Mouse (Mus musculus): Measurements from ENCODE around the gene Rtn4rl1. TPM values are rescaled to one million over a fixed set of nuclear protein-coding genes. Genes with fewer than 3 reads are reported as not detected.
"Not testable (repeated sequence)": the region's sequence is repeated elsewhere in the genome, so short reads cannot be mapped to it uniquely, and the experiment has no call there.

Rtn4rl1 gene
- polyA plus RNA-seq, 1 experiment from 2014 or later, result 2.2 TPM

DNA sequence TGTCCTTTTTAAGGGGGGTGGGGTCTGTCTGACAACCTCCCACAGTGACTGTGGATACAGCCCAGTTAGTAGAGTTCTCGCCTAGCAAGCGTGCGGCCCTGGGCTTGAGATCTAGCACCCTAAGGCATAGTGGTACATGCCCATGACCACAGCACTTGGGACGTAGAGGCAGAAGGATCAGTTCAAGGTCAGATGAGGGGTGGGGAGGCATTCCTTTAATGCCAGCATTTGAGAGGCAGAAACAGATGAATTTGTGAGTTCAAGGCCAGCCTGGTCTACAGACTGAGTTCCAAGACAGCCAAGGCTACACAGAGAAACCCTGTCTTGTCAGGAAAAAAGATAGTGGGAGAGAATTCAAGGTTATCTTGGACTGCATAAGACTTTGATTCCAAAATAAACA, 93.3 kb downstream of the Rtn4rl1 start:
- 84% methylated on average over 4 of the region's 4 CpGs for WGBS
- no peak for ATAC-seq (ENCODE audit: insufficient read depth, low FRiP score, low read depth)
- H3K36me3 ChIP-seq, result no peaks in the 10 kb centered on the region

DNA sequence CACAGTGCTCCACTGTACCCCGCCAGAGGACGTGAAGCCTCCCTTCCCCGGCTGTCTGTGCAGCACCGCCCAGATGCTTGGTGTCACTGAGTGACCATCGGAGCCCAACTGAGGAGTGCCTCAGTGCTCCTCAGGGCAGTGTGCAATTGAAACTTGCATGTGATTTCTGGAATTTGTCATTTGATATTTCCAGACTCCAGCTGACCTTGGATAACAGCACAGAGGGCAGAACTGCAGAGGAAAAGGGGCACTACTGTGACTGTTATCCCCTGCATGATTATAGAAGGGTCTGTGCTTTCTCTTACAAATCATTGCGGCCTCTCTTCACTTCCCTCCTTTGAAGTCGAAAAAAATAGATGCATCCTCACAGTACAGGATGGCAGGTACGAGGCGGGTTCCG, 94.4 kb downstream of the Rtn4rl1 start:
- no peak for ATAC-seq (ENCODE audit: insufficient read depth, low FRiP score, low read depth)
- no peak overlapping the region for H3K27ac ChIP-seq
- H3K36me3 ChIP-seq, result no peaks in the 10 kb centered on the region
- no peaks in the 10 kb centered on the region for H3K9me3 ChIP-seq
- H3K9ac ChIP-seq, result no peak overlapping the region
- peaks cover 5% of the 10 kb centered on the region for H3K27me3 ChIP-seq (replicated peaks)
- no peak overlapping the region for H3K4me2 ChIP-seq
- 74% methylated on average over 10 of the region's 10 CpGs for WGBS
- H3K4me1 ChIP-seq, result peaks cover 2% of the 10 kb centered on the region; the same call in 1 of the 2 replicates
- no peak overlapping the region for H3K4me3 ChIP-seq (replicated peaks)

More for the DNA sequence above, 93.3 kb downstream of the Rtn4rl1 start:
- Histone ChIP-seq H3K4me3 (replicated peaks) (no peak overlapping the region), H3K4me2 (no peak overlapping the region), H3K9me3 (no peaks in the 10 kb centered on the region), H3K27me3 (replicated peaks) (peaks cover 15% of the 10 kb centered on the region), H3K9ac (no peak overlapping the region), H3K4me1 (peaks cover 10% of the 10 kb centered on the region), H3K27ac (no peak overlapping the region)

GRCm38 (mm10) chr11:75288517-75288916, 94.9 kb downstream of the Rtn4rl1 start:
- H3K4me2 ChIP-seq, result no peak overlapping the region
- 67% methylated on average over 8 of the region's 8 CpGs for WGBS
- H3K9ac ChIP-seq, result no peak overlapping the region
- no peaks in the 10 kb centered on the region for H3K9me3 ChIP-seq
- ATAC-seq (ENCODE audit: insufficient read depth, low FRiP score, low read depth), result no peak
- no peaks in the 10 kb centered on the region for H3K27me3 ChIP-seq (replicated peaks)
- no peaks in the 10 kb centered on the region for H3K36me3 ChIP-seq
- peaks cover 3% of the 10 kb centered on the region; the same call in 1 of the 2 replicates for H3K4me1 ChIP-seq
- H3K27ac ChIP-seq, result no peak overlapping the region
- no peak overlapping the region for H3K4me3 ChIP-seq (replicated peaks)

DNA sequence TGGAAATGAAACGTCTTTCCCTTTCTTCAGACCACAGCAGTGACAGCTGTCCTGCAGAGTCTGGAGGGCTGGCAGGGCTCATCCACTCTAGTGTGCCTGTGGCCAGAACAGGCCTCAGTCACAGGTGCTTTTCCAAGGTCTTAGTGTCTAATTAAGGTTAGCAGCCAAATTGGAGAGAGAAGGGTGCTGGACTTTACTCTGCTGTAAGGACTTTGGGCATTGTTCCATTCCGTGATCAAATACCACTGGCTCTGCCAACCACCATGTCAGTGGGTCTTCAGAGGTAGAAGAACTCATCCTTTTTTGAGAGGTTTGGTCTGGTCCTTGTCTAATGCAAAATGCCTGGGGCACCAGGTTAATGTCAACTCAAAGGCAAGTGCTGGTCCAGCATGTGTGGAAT, 95.5 kb downstream of the Rtn4rl1 start:
- no peak overlapping the region for H3K27ac ChIP-seq
- H3K4me1 ChIP-seq, result peaks cover 5% of the 10 kb centered on the region; the same call in 1 of the 2 replicates
- H3K9me3 ChIP-seq, result no peaks in the 10 kb centered on the region
- H3K9ac ChIP-seq, result no peak overlapping the region
- no peak for ATAC-seq (ENCODE audit: insufficient read depth, low FRiP score, low read depth)
- no peak overlapping the region for H3K4me2 ChIP-seq
- 79% methylated on average over 2 of the region's 2 CpGs for WGBS
- H3K27me3 ChIP-seq (replicated peaks), result no peaks in the 10 kb centered on the region
- no peaks in the 10 kb centered on the region for H3K36me3 ChIP-seq
- H3K4me3 ChIP-seq (replicated peaks), result no peak overlapping the region

- no peaks in the 10 kb centered on the region for H3K36me3 ChIP-seq
- 15% methylated on average over 6 of the region's 6 CpGs for WGBS
- H3K4me2 ChIP-seq, result peak overlapping the region; percentile 28; the same call in 1 of the 2 replicates
- H3K4me3 ChIP-seq (replicated peaks), result no peak overlapping the region
- peaks cover 5% of the 10 kb centered on the region; the same call in 1 of the 2 replicates for H3K4me1 ChIP-seq
- H3K9ac ChIP-seq, result no peak overlapping the region
- H3K27me3 ChIP-seq (replicated peaks), result no peaks in the 10 kb centered on the region
- no peaks in the 10 kb centered on the region for H3K9me3 ChIP-seq
- no peak overlapping the region for H3K27ac ChIP-seq
- ATAC-seq (ENCODE audit: insufficient read depth, low FRiP score, low read depth), result no peak
These were observed 97.1 kb downstream of the Rtn4rl1 start for GRCm38 (mm10) chr11:75290566-75291271.

DNA sequence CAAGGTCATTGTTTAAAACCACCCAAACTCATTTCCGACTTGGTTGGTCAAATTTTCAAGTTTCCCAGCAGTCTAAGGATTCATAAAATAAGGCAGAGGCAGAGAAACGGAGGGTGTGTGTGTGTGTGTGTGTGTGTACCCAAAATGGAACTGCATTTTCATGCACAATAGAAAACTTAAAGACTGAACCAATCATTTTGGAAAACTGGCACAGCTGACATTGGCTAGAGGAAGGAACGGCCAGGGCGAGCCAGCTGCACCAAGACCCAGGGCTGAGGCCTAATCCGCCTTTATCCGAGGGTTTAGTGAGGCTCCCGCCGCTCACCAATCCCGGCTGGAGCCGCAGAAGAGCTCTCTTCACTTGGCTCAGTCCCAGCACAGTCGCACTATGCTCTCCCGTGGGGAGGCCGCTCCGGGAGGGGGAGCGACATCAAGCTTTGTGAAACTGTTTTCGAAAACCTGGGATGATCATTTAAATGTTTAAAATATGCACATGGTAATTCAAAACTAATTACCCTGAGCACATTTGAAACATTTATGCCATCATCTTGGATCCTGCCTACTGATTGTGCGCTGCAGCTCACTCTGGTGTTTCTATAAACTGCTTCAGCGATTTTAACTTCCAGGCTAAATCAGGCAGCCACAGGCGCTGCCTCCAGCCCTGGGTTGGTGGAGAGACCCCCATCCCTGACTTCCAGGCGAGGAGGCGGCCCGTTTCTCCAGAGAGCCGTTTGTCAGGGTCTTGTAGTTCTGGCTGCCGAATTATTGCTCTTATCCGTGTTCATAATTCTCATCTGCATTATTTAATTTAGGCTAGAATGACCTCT, 98.0 kb downstream of the Rtn4rl1 start:
- peaks cover 5% of the 10 kb centered on the region; the same call in 1 of the 2 replicates for H3K4me1 ChIP-seq
- ATAC-seq (ENCODE audit: insufficient read depth, low FRiP score, low read depth), result no peak
- H3K9me3 ChIP-seq, result no peaks in the 10 kb centered on the region
- H3K4me3 ChIP-seq (replicated peaks), result no peak overlapping the region
- no peaks in the 10 kb centered on the region for H3K27me3 ChIP-seq (replicated peaks)
- peak overlapping the region; percentile 28; the same call in 1 of the 2 replicates for H3K4me2 ChIP-seq
- no peaks in the 10 kb centered on the region for H3K36me3 ChIP-seq
- 30% methylated on average over 25 of the region's 25 CpGs for WGBS
- H3K27ac ChIP-seq, result no peak overlapping the region; the same call in 1 of the 2 replicates
- H3K9ac ChIP-seq, result no peak overlapping the region

DNA sequence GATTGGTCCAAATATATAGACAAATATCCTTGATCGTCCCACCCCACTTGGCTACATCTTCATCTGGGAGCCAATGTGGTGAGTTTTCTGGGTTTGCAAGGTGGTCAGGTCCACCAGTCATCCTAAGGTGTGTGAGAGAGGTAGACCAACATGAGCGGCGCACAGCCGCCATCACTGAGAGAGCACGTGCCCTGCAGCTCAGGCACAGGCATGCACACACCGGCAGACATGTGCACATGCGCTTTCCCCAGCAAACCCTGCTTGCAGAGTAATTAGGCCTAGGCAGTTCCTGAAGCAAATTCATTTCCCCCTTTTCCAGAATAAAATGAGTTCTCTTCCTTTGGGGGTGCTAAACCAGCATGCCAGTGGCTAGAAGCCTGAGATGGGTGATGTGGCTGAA, 98.7 kb downstream of the Rtn4rl1 start:
- ATAC-seq (ENCODE audit: insufficient read depth, low FRiP score, low read depth), result no peak
- Histone ChIP-seq H3K36me3 (no peaks in the 10 kb centered on the region), H3K27me3 (replicated peaks) (no peaks in the 10 kb centered on the region), H3K9me3 (no peaks in the 10 kb centered on the region), H3K27ac (no peak overlapping the region), H3K4me3 (replicated peaks) (no peak overlapping the region), H3K9ac (no peak overlapping the region), H3K4me1 (peaks cover 5% of the 10 kb centered on the region; the same call in 1 of the 2 replicates), H3K4me2 (no peak overlapping the region)
- 81% methylated on average over 7 of the region's 7 CpGs for WGBS

DNA sequence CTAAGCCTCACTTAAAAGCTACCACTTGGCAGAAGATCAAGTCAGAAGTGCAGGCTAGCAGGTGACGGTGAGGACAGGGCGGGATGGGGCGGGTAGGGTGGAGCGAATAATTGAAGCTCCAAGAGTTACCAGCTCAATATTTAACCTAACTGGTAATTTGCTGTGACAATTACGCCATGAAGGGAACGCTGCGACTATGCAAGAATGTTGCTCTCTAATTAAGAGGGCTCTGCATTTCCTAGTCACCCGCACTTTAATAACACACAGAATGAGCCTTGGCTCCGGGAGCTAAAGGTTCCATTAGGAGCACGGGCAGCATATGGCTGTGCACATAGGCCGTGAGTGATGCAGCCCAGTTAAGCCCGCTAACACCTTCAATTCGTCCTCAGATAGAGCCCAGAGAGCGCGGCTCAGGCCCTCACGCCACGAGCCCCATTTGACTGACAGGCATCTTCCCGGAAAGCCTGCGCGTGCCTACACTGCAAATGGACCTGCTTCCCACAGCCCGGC, 100.3 kb downstream of the Rtn4rl1 start:
- peaks cover 5% of the 10 kb centered on the region; the same call in 1 of the 2 replicates for H3K4me1 ChIP-seq
- no peak overlapping the region for H3K4me3 ChIP-seq (replicated peaks)
- H3K36me3 ChIP-seq, result no peaks in the 10 kb centered on the region
- no peak overlapping the region for H3K27ac ChIP-seq
- H3K4me2 ChIP-seq, result no peak overlapping the region
- 50% methylated on average over 21 of the region's 21 CpGs for WGBS
- ATAC-seq (ENCODE audit: insufficient read depth, low FRiP score, low read depth), result no peak
- H3K9ac ChIP-seq, result no peak overlapping the region
- H3K27me3 ChIP-seq (replicated peaks), result no peaks in the 10 kb centered on the region
- H3K9me3 ChIP-seq, result no peaks in the 10 kb centered on the region

DNA sequence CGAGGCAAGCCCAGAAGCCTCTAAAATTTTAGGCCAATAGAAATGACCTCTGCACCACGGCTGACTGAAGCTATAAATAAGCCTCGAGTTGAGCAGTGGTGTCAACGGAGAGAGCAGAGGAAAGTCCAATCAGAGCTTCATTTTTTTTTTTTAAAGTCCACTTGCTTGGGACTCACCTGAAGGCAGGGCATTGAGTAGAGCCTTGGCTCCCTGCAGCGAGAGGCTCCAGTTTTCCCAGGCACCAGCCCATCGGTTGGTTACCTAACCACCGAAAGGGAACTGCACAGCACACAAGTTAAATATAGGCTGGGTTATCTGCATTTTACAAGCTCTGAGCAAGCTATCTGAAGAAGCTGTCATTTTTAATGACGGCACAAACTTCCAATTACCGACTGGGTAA, 101.3 kb downstream of the Rtn4rl1 start:
- Histone ChIP-seq H3K4me2 (no peak overlapping the region), H3K27ac (no peak overlapping the region), H3K36me3 (0 out of 2 replicates have a peak, but pooled peaks cover 2% of the 10 kb centered on the region), H3K9ac (no peak overlapping the region), H3K27me3 (replicated peaks) (no peaks in the 10 kb centered on the region), H3K4me1 (peaks cover 5% of the 10 kb centered on the region; the same call in 1 of the 2 replicates), H3K4me3 (replicated peaks) (no peak overlapping the region), H3K9me3 (no peaks in the 10 kb centered on the region)
- WGBS, result 51% methylated on average over 9 of the region's 9 CpGs
- no peak for ATAC-seq (ENCODE audit: insufficient read depth, low FRiP score, low read depth)

DNA sequence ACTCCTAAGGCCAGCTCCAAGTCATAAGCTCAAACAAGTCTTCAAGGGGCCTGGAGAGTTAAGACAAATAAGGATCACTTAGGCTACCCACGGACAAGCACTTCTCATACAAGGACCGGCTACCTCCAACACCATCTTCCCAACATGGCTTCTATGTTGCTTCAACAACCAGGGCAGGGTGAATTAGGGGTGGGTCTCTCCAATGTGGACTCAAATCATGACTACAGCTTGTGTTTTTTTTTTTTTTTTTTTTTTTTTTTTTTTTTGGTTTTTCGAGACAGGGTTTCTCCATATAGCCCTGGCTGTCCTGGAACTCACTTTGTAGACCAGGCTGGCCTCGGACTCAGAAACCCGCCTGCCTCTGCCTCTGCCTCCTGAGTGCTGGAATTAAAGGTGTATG, 102.0 kb downstream of the Rtn4rl1 start:
- not testable (repeated sequence) for H3K9me3 ChIP-seq; H3K4me3 ChIP-seq (replicated peaks)
- WGBS, result 87% methylated on average over 5 of the region's 5 CpGs

GRCm38 (mm10) chr11:75296406-75297005, 102.9 kb downstream of the Rtn4rl1 start:
- Histone ChIP-seq H3K9me3 (no peaks in the 10 kb centered on the region), H3K4me1 (peaks cover 3% of the 10 kb centered on the region; the same call in 1 of the 2 replicates), H3K36me3 (peaks cover 6% of the 10 kb centered on the region; the same call in 1 of the 2 replicates), H3K9ac (no peak overlapping the region), H3K4me2 (no peak overlapping the region), H3K27ac (no peak overlapping the region), H3K27me3 (replicated peaks) (no peaks in the 10 kb centered on the region), H3K4me3 (replicated peaks) (no peak overlapping the region)
- no peak for ATAC-seq (ENCODE audit: insufficient read depth, low FRiP score, low read depth)
- WGBS, result 71% methylated on average over 9 of the region's 9 CpGs

More for the DNA sequence above, 102.0 kb downstream of the Rtn4rl1 start:
- not testable (repeated sequence) for H3K4me2 ChIP-seq; H3K27ac ChIP-seq; H3K36me3 ChIP-seq; H3K27me3 ChIP-seq (replicated peaks); H3K4me1 ChIP-seq; ATAC-seq (ENCODE audit: insufficient read depth, low FRiP score, low read depth); H3K9ac ChIP-seq
